Mouse (Mus musculus): ENCODE results near the gene Znrf2. TPM values are rescaled to one million over a fixed set of nuclear protein-coding genes. Genes with fewer than 3 reads are reported as not detected.

The Znrf2 gene
- polyA plus RNA-seq, 1 experiment: not detected

DNA sequence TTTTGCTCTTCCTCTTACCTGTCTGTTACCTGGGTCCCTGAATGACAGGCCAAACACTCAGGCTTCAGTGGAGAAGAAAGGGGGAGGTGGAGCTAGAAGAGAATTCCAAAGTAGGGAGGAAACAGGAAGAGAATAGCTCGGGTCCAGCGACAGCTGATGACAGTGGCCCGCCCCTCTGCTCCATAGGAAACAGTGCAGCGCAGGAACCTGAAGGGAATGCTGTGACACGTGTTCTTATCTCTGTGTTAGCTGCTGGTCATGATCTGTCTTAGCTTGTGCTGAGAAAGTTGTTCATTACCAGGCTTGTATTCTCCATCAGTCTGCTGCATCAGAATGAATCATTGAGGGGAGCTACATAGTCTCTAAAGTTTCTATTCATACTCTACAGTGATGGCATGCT, 60.1 kb downstream of the Znrf2 start:
- no peak overlapping the region for H3K27ac ChIP-seq (ENCODE audit: insufficient read depth, low read depth, low read length)
- TF ChIP-seq POLR2A (IDR thresholded peaks at IDR 0.05; ENCODE audit: insufficient read depth, low read depth, low read length): no peak
- no peak for TF ChIP-seq CTCF (IDR thresholded peaks at IDR 0.05; ENCODE audit: insufficient read depth, low read depth, low read length)
- H3K4me3 ChIP-seq (ENCODE audit: insufficient read depth, low read depth, low read length): no peak overlapping the region
- 57% methylated on average over 5 of the region's 5 CpGs for WGBS
- no peaks in the 10 kb centered on the region for H3K4me1 ChIP-seq (ENCODE audit: control insufficient read depth, insufficient read depth, low read length)

- Histone ChIP-seq H3K27ac (ENCODE audit: insufficient read depth, low read depth, low read length) (no peak overlapping the region), H3K4me3 (ENCODE audit: insufficient read depth, low read depth, low read length) (no peak overlapping the region), H3K4me1 (ENCODE audit: control insufficient read depth, insufficient read depth, low read length) (no peaks in the 10 kb centered on the region)
- TF ChIP-seq POLR2A (IDR thresholded peaks at IDR 0.05; ENCODE audit: insufficient read depth, low read depth, low read length): no peak
- no peak for TF ChIP-seq CTCF (IDR thresholded peaks at IDR 0.05; ENCODE audit: insufficient read depth, low read depth, low read length)
- WGBS: 82% methylated on average over 3 of the region's 3 CpGs
Observed at GRCm38 (mm10) chr6:54877651-54878050, 60.9 kb downstream of the Znrf2 start.

DNA sequence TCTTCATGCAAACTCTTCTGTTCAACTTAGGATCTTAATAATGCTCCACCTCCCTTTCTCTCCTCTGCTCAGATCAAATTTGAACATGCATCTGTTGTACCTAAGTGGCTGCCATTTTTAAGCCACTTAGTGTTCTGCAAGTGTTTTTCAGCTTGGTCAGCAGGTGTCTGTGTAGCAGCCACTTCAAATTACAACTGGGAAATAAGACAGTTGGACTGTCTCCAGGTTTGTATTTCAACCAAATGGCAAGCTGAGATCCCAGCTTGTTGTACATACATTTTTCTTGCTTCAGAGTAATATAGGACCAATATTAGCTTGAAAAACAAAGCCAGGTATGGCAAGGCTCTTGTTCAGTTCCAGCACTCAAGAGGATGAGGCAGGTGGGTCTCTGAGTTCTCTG, 61.8 kb downstream of the Znrf2 start:
- Histone ChIP-seq H3K4me1 (ENCODE audit: control insufficient read depth, insufficient read depth, low read length) (no peaks in the 10 kb centered on the region), H3K4me3 (ENCODE audit: insufficient read depth, low read depth, low read length) (no peak overlapping the region), H3K27ac (ENCODE audit: insufficient read depth, low read depth, low read length) (no peak overlapping the region)
- TF ChIP-seq POLR2A (IDR thresholded peaks at IDR 0.05; ENCODE audit: insufficient read depth, low read depth, low read length) (no peak), CTCF (IDR thresholded peaks at IDR 0.05; ENCODE audit: insufficient read depth, low read depth, low read length) (no peak)

- TF ChIP-seq CTCF (IDR thresholded peaks at IDR 0.05; ENCODE audit: insufficient read depth, low read depth, low read length) (no peak), POLR2A (IDR thresholded peaks at IDR 0.05; ENCODE audit: insufficient read depth, low read depth, low read length) (no peak)
- Histone ChIP-seq H3K4me3 (ENCODE audit: insufficient read depth, low read depth, low read length) (no peak overlapping the region), H3K27ac (ENCODE audit: insufficient read depth, low read depth, low read length) (no peak overlapping the region), H3K4me1 (ENCODE audit: control insufficient read depth, insufficient read depth, low read length) (no peaks in the 10 kb centered on the region; the same call in 1 of the 2 replicates)
- WGBS: 93% methylated on average over 4 of the region's 4 CpGs
Observed at GRCm38 (mm10) chr6:54880086-54880485, 63.4 kb downstream of the Znrf2 start.

DNA sequence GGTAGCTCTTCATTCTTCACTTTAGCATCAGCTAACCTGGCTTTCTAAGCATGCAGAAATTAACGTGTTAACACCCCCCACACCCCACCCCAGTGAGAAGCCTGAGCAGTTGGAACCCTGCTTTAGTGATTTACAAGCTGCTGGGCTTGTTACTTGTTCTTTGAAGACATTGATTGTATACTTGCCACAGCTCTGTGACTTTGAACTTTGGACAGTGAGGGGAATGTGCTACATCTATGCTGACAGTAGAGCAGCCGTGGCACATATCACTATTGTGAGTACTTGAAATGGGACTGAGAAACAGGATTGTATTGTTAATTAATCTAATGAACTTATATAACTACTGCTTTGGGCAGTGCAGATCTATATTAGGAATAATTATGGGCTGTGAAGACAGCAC, 66.7 kb downstream of the Znrf2 start:
- H3K27ac ChIP-seq (ENCODE audit: insufficient read depth, low read depth, low read length): no peak overlapping the region
- TF ChIP-seq CTCF (IDR thresholded peaks at IDR 0.05; ENCODE audit: insufficient read depth, low read depth, low read length): no peak
- no peak for TF ChIP-seq POLR2A (IDR thresholded peaks at IDR 0.05; ENCODE audit: insufficient read depth, low read depth, low read length)
- H3K4me1 ChIP-seq (ENCODE audit: control insufficient read depth, insufficient read depth, low read length): no peaks in the 10 kb centered on the region; the same call in 1 of the 2 replicates
- no peak overlapping the region for H3K4me3 ChIP-seq (ENCODE audit: insufficient read depth, low read depth, low read length)
- 55% methylated on average over 2 of the region's 2 CpGs for WGBS

DNA sequence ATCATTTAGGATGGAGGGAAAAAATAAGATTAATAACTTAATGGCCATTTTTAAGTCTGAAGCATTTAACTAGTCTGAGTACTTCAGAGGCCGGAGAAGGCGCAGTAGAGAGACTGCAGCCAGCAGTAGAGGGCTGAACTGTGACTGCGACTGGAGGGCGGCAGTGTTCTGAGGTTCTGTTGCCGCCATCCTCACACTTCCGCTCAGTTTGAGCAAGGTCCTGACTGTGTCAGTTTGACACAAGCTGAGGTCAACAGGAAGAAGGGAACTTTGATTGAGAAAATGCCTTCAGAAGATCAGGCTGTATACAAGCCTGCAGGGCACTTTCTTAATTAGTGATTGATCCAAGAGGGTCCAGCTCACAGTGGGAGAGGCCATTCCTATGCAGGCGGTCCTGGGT, 69.5 kb downstream of the Znrf2 start:
- TF ChIP-seq CTCF (IDR thresholded peaks at IDR 0.05; ENCODE audit: insufficient read depth, low read depth, low read length) (no peak), POLR2A (IDR thresholded peaks at IDR 0.05; ENCODE audit: insufficient read depth, low read depth, low read length) (no peak)
- Histone ChIP-seq H3K4me3 (ENCODE audit: insufficient read depth, low read depth, low read length) (no peak overlapping the region), H3K4me1 (ENCODE audit: control insufficient read depth, insufficient read depth, low read length) (peaks cover 7% of the 10 kb centered on the region), H3K27ac (ENCODE audit: insufficient read depth, low read depth, low read length) (no peak overlapping the region)
- 86% methylated on average over 7 of the region's 7 CpGs for WGBS

DNA sequence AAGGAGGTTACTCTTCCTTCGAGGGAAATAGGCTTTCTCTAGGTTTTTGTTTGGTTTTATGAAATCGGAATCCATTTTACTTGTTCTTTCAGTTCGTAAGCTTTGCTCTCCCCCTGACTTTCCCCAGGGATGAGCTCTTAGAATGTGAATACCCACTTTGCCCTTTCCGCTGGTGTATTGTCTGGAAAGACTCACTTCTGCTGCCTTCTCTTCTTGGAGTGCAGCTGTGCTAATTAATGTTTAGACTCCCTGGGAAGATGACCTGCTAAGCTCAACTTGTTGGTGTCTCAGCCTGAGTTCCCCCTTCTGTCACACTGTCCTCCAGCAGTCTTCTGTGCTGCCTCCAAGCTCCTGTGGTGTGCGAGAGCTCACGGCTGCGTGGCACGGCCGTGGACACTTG, 73.5 kb downstream of the Znrf2 start:
- peaks cover 7% of the 10 kb centered on the region for H3K4me1 ChIP-seq (ENCODE audit: control insufficient read depth, insufficient read depth, low read length)
- 44% methylated on average over 9 of the region's 9 CpGs for WGBS
- no peak overlapping the region for H3K4me3 ChIP-seq (ENCODE audit: insufficient read depth, low read depth, low read length)
- H3K27ac ChIP-seq (ENCODE audit: insufficient read depth, low read depth, low read length): no peak overlapping the region
- TF ChIP-seq CTCF (IDR thresholded peaks at IDR 0.05; ENCODE audit: insufficient read depth, low read depth, low read length) (no peak), POLR2A (IDR thresholded peaks at IDR 0.05; ENCODE audit: insufficient read depth, low read depth, low read length) (no peak)

GRCm38 (mm10) chr6:54891384-54891783, 74.7 kb downstream of the Znrf2 start:
- H3K4me3 ChIP-seq (ENCODE audit: insufficient read depth, low read depth, low read length): no peak overlapping the region
- no peak overlapping the region for H3K27ac ChIP-seq (ENCODE audit: insufficient read depth, low read depth, low read length)
- peaks cover 7% of the 10 kb centered on the region for H3K4me1 ChIP-seq (ENCODE audit: control insufficient read depth, insufficient read depth, low read length)
- TF ChIP-seq POLR2A (IDR thresholded peaks at IDR 0.05; ENCODE audit: insufficient read depth, low read depth, low read length): no peak
- no peak for TF ChIP-seq CTCF (IDR thresholded peaks at IDR 0.05; ENCODE audit: insufficient read depth, low read depth, low read length)
- WGBS: 93% methylated on average over 3 of the region's 3 CpGs

GRCm38 (mm10) chr6:54900256-54900655, 83.5 kb downstream of the Znrf2 start:
- Histone ChIP-seq H3K27ac (ENCODE audit: insufficient read depth, low read depth, low read length) (no peak overlapping the region), H3K4me1 (ENCODE audit: control insufficient read depth, insufficient read depth, low read length) (no peaks in the 10 kb centered on the region), H3K4me3 (ENCODE audit: insufficient read depth, low read depth, low read length) (no peak overlapping the region)
- 86% methylated on average over 2 of the region's 2 CpGs for WGBS
- no peak for TF ChIP-seq POLR2A (IDR thresholded peaks at IDR 0.05; ENCODE audit: insufficient read depth, low read depth, low read length)
- no peak for TF ChIP-seq CTCF (IDR thresholded peaks at IDR 0.05; ENCODE audit: insufficient read depth, low read depth, low read length)

GRCm38 (mm10) chr6:54902547-54902946, 85.8 kb downstream of the Znrf2 start:
- H3K27ac ChIP-seq (ENCODE audit: insufficient read depth, low read depth, low read length): no peak overlapping the region
- WGBS: 96% methylated on average over 2 of the region's 2 CpGs
- no peak overlapping the region for H3K4me3 ChIP-seq (ENCODE audit: insufficient read depth, low read depth, low read length)
- H3K4me1 ChIP-seq (ENCODE audit: control insufficient read depth, insufficient read depth, low read length): no peaks in the 10 kb centered on the region
- TF ChIP-seq CTCF (IDR thresholded peaks at IDR 0.05; ENCODE audit: insufficient read depth, low read depth, low read length) (no peak), POLR2A (IDR thresholded peaks at IDR 0.05; ENCODE audit: insufficient read depth, low read depth, low read length) (no peak)

Data from olfactory bulb, adult 2 months (tissue).